Mouse (Mus musculus) forebrain, embryonic 16.5 days (tissue): ENCODE results near the gene Trim38. TPM values are rescaled to one million over a fixed set of nuclear protein-coding genes. Genes with fewer than 3 reads are reported as not detected.

Source experiments
- microRNA-seq: library from miRNA; unstranded; fragments of <30 nt; microRNA quantifications from one replicate; pipeline ENCODE4, GENCODE M21; 2017
- polyA plus RNA-seq: library from polyadenylated mRNA; unstranded; fragments of >200 nt; fragmentation: Nextera tagmentation; extraction: Ambion mirVana; gene quantifications from 2 replicates; pipeline ENCODE4 v1.2.1, GENCODE M21; 2015

Gene Trim38
- polyA plus RNA-seq, 1 experiment from 2014 or later: not detected

Small RNAs within 50 kb of the gene (microRNA-seq; reads per million reads assigned to microRNA genes)
- gene Gm44314 (not detected), gene Gm44484 (not detected)

Other genes starting within 250 kb of the Trim38 start
- gene Hist1h4h, start 238.9 kb upstream of the Trim38 start, polyA plus RNA-seq: 2.9 and 4.6 TPM in 2 replicates
- not detected in 2 replicates for gene Hist1h2af, start 236.0 kb upstream of the Trim38 start, polyA plus RNA-seq
- 1.5 and 3.2 TPM in 2 replicates for gene Hist1h3g, start 234.5 kb upstream of the Trim38 start, polyA plus RNA-seq
- gene Hist1h2bh, start 226.5 kb upstream of the Trim38 start, polyA plus RNA-seq: 0.23 and 0.47 TPM in 2 replicates
- 0.30 and 0.61 TPM in 2 replicates for gene Hist1h3f, start 225.9 kb upstream of the Trim38 start, polyA plus RNA-seq
- not detected in 2 replicates for gene Hist1h4f, start 218.3 kb upstream of the Trim38 start, polyA plus RNA-seq
- gene Hist1h1d, start 216.7 kb upstream of the Trim38 start, polyA plus RNA-seq: 0.15 and 0.22 TPM in 2 replicates
- gene Hist1h3e, start 207.5 kb upstream of the Trim38 start, polyA plus RNA-seq: 2.0 and 3.4 TPM in 2 replicates
- 33.0 and 46.2 TPM in 2 replicates for gene Hist1h2ae, start 198.7 kb upstream of the Trim38 start, polyA plus RNA-seq
- gene Hist1h2bg, start 198.5 kb upstream of the Trim38 start, polyA plus RNA-seq: 2.1 and 6.2 TPM in 2 replicates
- gene Hist1h2bf, start 195.7 kb upstream of the Trim38 start, polyA plus RNA-seq: 2.1 and 2.6 TPM in 2 replicates
- 1.2 and 3.4 TPM in 2 replicates for gene Hist1h2ad, start 195.5 kb upstream of the Trim38 start, polyA plus RNA-seq
- gene Hist1h3d, start 194.2 kb upstream of the Trim38 start, polyA plus RNA-seq: 2.2 and 2.8 TPM in 2 replicates
- 51.0 and 59.0 TPM in 2 replicates for gene Hist1h4d, start 188.3 kb upstream of the Trim38 start, polyA plus RNA-seq
- 2.0 and 2.6 TPM in 2 replicates for gene Hist1h2be, start 148.8 kb upstream of the Trim38 start, polyA plus RNA-seq
- gene Hist1h1e, start 147.4 kb upstream of the Trim38 start, polyA plus RNA-seq: 7.0 and 9.9 TPM in 2 replicates
- 0.80 and 0.83 TPM in 2 replicates for gene Hist1h2ac, start 86.0 kb upstream of the Trim38 start, polyA plus RNA-seq
- gene Hist1h2bc, start 85.7 kb upstream of the Trim38 start, polyA plus RNA-seq: 27.2 and 35.5 TPM in 2 replicates
- not detected in 2 replicates for gene Hist1h1t, start 74.1 kb upstream of the Trim38 start, polyA plus RNA-seq
- 2.1 and 2.2 TPM in 2 replicates for gene Hist1h4c, start 71.5 kb upstream of the Trim38 start, polyA plus RNA-seq
- 2.1 and 3.3 TPM in 2 replicates for gene Hfe, start 59.1 kb upstream of the Trim38 start, polyA plus RNA-seq
- gene Hist1h1c, start 31.1 kb upstream of the Trim38 start, polyA plus RNA-seq: 16.7 and 22.7 TPM in 2 replicates
- gene Hist1h3c, start 24.3 kb upstream of the Trim38 start, polyA plus RNA-seq: 1.6 and 2.0 TPM in 2 replicates
- 0.86 and 0.95 TPM in 2 replicates for gene Hist1h2bb, start 23.2 kb upstream of the Trim38 start, polyA plus RNA-seq
- 14.5 and 16.2 TPM in 2 replicates for gene Hist1h2ab, start 18.8 kb upstream of the Trim38 start, polyA plus RNA-seq
- 4.9 and 6.7 TPM in 2 replicates for gene Hist1h3b, start 17.6 kb upstream of the Trim38 start, polyA plus RNA-seq
- 1.5 TPM in 1 of 2 replicates, not detected in the other for gene Hist1h4b, start 12.9 kb upstream of the Trim38 start, polyA plus RNA-seq
- gene Hist1h4a, start 8.7 kb upstream of the Trim38 start, polyA plus RNA-seq: not detected in 2 replicates
- 1.5 and 1.9 TPM in 2 replicates for gene Hist1h3a, start 7.5 kb upstream of the Trim38 start, polyA plus RNA-seq
- gene Hist1h1a, start 6.2 kb upstream of the Trim38 start, polyA plus RNA-seq: 0.70 and 1.0 TPM in 2 replicates
- not detected in 2 replicates for gene Slc17a2, start 37.1 kb downstream of the Trim38 start, polyA plus RNA-seq
- not detected in 2 replicates for gene Slc17a3, start 69.5 kb downstream of the Trim38 start, polyA plus RNA-seq
- not detected in 2 replicates for gene Slc17a1, start 97.8 kb downstream of the Trim38 start, polyA plus RNA-seq
- not detected in 2 replicates for gene Slc17a4, start 145.1 kb downstream of the Trim38 start, polyA plus RNA-seq
- gene Hist1h2ba, start 164.2 kb downstream of the Trim38 start, polyA plus RNA-seq: not detected in 2 replicates
- gene Hist1h2aa, start 164.5 kb downstream of the Trim38 start, polyA plus RNA-seq: not detected in 2 replicates
- gene Scgn, start 221.3 kb downstream of the Trim38 start, polyA plus RNA-seq: 1.9 and 3.7 TPM in 2 replicates